Mouse (Mus musculus) small intestine, adult 2 months (tissue): ENCODE measurements around the gene Knl1.

Source experiments
- CTCF ChIP-seq: fragments of 200-500 bp; IDR thresholded peaks from 2 replicates; pipeline ENCODE4 v1.5.1; 2012; ENCODE audit warnings: low read depth, mild to moderate bottlenecking, control low read depth, inconsistent platforms, low read length, moderate library complexity, mixed read lengths; ENCODE audit not compliant: insufficient replicate concordance, insufficient read length; ENCODE audit errors: extremely low read depth
- POLR2A ChIP-seq: fragments of 200-500 bp; IDR thresholded peaks from 2 replicates; pipeline ENCODE4 v1.6.1; 2012; ENCODE audit warnings: low read depth, mild to moderate bottlenecking, control low read depth, inconsistent platforms, low read length, moderate library complexity

- TF ChIP-seq CTCF (no peak), POLR2A (no peak)
These were observed 20.0 kb upstream of the Knl1 start for GRCm38 (mm10) chr2:119026951-119027350.
